Mouse (Mus musculus) E14TG2a.4 (cell line): Measurements from ENCODE around the gene Gclc.

ENCODE experiments used
- CTCF ChIP-seq: conservative IDR thresholded peaks from 2 replicates; pipeline ENCODE4 v1.5.1; 2014; ENCODE audit warnings: low read length
- NANOG ChIP-seq: IDR thresholded peaks from 2 replicates; pipeline ENCODE4 v1.6.1; 2014; ENCODE audit warnings: borderline replicate concordance, low read length, mixed read lengths

DNA sequence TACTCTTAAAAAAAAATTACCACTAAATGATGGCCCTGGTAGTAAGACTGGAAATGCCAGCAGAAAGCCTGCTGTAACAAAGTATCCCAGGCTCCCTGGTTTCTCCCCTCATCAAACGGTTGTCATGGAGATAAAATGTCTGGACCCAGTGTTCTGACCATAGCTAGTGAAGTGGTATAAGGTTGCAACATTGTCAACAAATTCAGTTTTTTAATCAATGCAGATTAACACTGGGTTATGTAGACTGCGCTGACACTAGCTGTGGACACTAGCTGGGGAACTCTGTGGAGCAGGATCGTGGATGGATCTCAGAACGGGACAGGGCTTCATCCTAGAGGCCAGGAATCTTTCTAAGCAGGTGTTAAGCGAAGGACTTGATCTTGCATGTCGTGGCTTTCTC lies 47.8 kb upstream of the Gclc start:
- TF ChIP-seq CTCF (no peak), NANOG (no peak)
